Mouse (Mus musculus) left cerebral cortex, postnatal 36 days (tissue): ENCODE measurements around the gene March5. TPM values are rescaled to one million over a fixed set of nuclear protein-coding genes. Genes with fewer than 3 reads are reported as not detected.

ENCODE experiments used
- DNase-seq, 2 experiments: peaks; one replicate each; pipeline ENCODE4 v3.0.0; 2021 to 2022; ENCODE audit warnings: low spot score in 2 of 2, mixed read lengths in 1 of 2
- intact Hi-C: fragments of 180-260 bp; cut with DNase I; formaldehyde crosslinking; loops from one replicate; pipeline ENCODE4 v1.15.1; 2025
- total RNA-seq, 2 experiments: library from RNA; stranded (reverse); gene quantifications; 2 replicates each; pipeline ENCODE4 v1.2.3; 2021

March5 gene
- total RNA-seq, 2 experiments from 2014 or later = 90.5 to 93.5 TPM

DNA sequence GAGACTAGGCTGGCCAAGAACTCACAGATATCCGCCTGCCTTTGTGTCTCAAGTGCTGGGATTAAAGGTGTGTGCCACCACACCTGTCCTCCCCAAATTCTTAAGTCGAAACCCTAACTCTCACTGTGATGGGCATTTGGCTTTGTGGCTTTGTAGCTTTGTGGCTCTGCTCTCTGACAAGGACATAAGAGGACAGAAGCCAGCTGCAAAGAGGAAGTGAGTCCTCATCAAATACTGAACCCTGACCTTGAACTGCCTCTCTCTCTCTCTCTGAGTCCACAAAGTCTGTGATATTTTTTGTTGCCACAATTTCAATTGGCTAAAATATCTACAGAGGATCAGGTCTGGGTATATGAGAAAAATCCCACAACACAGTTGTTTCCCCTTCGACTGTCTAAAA is 40.9 kb downstream of the March5 start:
- intact Hi-C loops = no loop called here
- DNase-seq = no peak

DNA sequence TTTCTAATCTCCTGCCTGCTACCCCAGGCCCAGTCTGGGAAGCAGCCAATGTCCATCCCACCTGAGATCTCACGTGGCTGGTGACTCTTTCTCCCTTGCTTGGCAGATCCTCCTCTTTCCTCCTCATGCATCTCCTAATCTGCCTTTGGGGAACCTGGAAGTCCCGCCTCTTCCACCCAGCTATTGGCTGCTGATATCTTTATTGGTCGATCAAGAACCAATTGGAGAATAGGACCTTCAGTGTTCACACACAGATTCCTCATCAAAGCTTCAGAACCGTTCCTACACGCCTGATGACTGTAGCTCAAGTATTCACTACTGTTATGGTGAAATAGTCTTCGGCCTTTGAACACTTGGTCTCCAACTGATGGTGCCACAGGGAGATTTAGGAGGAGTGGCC is 44.8 kb downstream of the March5 start:
- intact Hi-C loops = no loop called here
- DNase-seq = no peak

DNA sequence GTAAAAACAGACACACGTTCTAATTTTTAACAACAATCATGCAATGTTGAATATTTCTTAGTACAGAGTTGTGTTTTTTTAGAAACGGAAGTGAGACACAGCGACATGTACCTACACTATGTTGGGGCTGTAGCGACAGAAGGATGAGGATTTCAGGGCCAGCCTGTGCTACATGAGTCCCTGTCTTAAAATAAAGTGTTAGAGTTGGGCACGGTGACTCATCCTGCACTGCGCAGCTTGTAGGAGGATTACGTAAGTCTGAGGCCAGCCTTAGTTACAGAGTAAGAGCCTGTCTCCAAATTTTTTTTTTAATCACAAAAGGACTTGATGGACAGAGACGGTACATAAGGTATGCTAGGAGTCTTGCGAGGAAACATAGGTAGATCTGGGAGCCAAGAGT is 48.0 kb downstream of the March5 start:
- DNase-seq = peak; percentile 70 to 75
- intact Hi-C loops = no loop called here

DNA sequence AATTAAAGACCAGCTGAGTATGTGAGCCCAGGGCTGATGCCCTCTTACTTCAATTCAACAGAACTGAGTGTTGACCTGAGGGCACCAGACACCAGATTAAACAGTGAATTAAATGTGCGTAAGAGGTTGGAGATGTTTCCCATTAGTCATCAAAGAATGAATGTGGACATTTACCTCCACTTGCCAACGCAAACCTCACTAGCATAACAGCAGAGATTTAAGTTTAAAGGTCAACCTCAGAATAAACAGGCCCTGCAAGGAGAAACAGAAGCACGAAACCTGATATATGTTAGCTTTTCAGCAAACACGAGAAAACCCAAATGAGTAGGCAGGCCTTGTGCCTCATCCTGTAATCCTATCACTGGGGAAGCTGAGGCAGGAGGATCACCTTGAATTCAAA is 55.0 kb downstream of the March5 start:
- DNase-seq = no peak
- intact Hi-C loops = loop anchor here (10.0 kb wide), 1 partner anchor 428 kb away; the partner anchor contains the start of gene Tnks2

DNA sequence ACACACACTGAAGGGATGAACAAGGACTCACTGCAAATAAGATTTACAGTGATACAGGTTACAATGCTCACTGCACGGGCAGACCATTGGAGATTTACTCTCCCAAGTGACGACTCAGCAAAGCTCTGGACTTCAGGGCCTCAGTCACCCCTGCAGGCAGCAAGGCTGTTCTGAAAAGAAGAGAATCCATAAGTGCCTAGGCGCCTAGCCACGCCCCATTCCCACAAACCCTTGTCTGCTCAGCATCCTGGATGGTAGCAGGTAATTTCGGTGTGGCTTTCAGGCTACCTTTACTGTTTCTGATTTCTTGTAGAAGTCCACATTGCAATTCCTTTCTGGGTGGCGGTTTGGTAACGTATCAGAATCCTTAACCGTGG is 56.2 kb downstream of the March5 start:
- intact Hi-C loops = loop anchor here (10.0 kb wide), 1 partner anchor 429 kb away; the partner anchor contains the start of gene Tnks2
- DNase-seq = no peak

DNA sequence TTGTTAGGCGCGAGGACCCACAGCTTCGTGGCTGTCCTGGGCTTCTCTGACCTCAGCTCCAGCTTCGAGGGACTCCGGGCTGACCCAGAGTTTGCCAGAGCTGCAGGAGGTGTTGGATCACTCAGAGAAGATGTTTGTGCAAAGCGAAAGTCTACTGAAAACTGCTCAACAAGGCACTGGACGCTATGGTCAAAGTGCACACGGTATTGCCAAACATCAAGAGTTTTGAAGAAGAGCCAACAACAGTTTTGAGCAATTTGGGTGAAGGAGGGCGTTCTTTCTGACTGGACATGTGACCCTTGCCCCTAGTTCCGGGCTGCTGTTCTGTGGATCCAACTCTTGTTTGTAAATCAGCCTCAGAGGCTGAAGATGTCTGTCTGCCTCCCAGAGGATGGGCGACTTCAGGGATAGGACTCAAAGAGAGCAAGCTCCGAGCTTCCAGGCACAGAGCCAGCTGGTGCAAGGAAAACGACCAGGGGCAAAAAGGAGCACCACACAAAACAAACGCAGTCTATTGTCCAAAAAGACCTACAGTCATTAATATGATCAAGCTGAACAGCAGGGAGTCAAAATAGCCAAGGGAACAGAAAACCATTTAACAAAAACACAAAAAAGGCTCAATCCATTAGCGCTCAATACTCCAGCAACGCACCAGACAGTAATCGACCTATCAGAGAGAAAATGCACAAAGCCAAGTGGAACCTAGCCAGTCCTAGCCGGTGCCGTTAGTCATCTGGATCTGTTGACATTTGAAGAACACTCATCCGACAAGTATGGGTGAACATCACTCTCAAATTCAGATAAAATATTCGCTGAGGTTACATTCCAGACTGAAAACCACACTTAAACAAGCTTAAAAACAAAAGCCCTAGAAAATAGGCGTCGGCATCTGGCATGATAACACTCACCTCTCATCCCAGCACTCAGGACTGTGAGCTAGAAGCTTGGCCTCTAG is 56.9 kb downstream of the March5 start:
- intact Hi-C loops = loop anchor here (10.0 kb wide), 1 partner anchor 429 kb away; the partner anchor contains the start of gene Tnks2
- no peak for DNase-seq

DNA sequence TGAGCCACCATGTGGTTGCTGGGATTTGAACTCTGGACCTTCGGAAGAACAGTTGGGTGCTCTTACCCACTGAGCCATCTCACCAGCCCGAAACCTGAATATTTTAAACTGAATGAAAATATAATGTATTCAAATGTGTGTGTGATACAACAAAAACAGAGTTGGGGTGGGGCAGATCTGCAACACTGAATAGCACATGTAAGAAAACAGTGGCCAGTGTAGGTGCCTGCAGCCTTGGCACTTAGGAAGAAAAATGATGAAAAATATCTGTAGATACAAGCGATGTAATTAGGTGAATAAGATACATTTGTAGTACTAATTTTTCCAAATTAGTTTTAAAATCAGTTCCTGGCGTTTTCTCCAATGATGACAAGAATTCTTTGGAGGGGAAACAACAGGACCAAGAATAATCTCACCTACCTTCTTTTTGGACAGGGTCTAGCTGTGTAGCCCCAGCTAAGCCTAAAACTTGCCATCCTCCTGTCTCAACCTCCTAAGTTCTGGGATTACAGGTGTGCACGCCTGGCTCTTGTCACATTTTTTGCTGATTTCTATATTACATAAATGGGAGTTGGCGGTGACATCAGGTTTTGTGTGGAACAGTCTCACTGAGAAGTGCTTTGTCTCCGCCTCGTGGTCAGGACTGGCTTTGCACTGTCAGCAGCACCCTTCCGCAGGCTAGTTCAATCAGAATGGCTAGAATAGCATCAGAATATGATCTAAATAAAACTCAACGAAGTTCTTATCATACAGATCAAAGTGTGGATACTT is 58.2 kb downstream of the March5 start:
- peak; percentile 89 to 90 for DNase-seq
- intact Hi-C loops = loop anchor here (5.0 to 10.0 kb wide), 3 partner anchors 58 to 431 kb away; partner anchors contain the start of genes Cpeb3, March5 and Tnks2

DNA sequence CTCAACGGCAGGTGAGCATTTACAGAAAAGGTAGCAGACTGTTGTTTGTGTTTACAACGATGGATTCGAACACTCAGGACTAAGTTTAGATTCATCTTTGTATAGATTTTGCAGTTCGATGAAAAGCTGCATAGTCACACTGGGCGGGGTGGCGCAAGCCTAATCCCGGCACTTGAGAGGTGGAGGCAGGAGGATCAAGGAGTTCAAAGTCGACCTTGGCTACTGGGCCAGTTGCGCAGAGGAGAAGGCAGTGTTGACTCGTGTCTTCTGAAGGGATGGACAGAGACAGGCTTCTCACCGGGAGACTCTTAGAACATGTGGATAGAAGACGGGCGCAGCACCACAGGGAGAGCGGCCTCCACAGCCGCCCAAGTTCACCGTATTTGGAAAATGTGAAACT is 61.8 kb downstream of the March5 start:
- no peak for DNase-seq
- intact Hi-C loops = loop anchor here (5.0 to 10.0 kb wide), 3 partner anchors 62 to 434 kb away; partner anchors contain the start of genes Cpeb3, March5 and Tnks2

Other genes with a start within 250 kb of the March5 start
- gene Cpeb3, start 1.1 kb downstream of the March5 start, total RNA-seq = 100 to 1,000 TPM in 1 of 2 experiments, 10 to 100 TPM in 1; 79.8 to 104 TPM
- gene Ide, start 130.3 kb downstream of the March5 start, total RNA-seq = 10 to 100 TPM; 34.1 to 37.4 TPM
- 1 to 10 TPM; 1.1 TPM for gene Kif11, start 168.9 kb downstream of the March5 start, total RNA-seq
- gene Hhex, start 227.3 kb downstream of the March5 start, total RNA-seq = 1 to 10 TPM; 2.4 to 3.4 TPM